Mouse (Mus musculus) kidney, adult 11 months (tissue): Measurements from ENCODE around the gene Rpp14.
"Not testable (repeated sequence)": the region's sequence is repeated elsewhere in the genome, so short reads cannot be mapped to it uniquely, and the experiment has no call there.

Experiments
- DNase-seq: peaks from one replicate; pipeline ENCODE4 v3.0.0; 2022

The Rpp14 gene

DNA sequence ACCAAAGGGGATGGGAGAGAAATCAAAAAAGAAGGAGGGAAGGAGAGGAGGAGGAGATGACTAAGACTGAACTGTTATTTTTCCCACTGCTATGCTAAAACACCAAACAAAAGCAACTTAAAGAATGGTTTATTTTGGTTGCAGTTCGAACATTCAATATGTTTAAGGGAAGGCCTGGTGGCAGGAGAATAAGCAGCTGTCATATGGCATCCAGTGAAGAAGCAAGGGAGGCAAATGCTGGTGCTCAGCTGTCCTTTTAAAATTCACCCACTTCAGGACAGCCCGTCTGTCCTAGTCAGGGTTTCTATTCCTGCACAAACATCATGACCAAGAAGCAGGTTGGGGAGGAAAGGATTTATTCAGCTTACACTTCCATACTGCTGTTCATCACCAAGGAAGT lies 37.2 kb downstream of the Rpp14 start:
- DNase-seq = no peak

DNA sequence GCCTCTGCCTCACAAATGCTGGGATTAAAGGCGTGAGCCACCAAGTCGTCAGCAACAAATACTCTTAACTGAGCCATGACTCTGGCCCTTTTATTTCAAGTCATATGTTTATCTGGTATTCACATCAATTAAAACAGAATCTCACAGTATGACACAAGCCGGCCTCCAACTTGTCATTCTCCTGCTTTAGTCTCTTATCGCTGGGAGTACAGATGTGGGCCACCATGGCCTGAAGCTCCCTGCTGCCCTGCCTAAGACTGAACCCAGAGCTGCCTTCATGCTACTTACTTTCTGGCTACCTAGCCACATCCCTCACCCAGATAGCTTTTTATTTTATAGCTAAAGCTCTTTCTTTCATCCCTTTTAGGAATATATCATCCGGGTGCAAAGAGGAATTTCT lies 39.3 kb downstream of the Rpp14 start:
- DNase-seq = no peak

DNA sequence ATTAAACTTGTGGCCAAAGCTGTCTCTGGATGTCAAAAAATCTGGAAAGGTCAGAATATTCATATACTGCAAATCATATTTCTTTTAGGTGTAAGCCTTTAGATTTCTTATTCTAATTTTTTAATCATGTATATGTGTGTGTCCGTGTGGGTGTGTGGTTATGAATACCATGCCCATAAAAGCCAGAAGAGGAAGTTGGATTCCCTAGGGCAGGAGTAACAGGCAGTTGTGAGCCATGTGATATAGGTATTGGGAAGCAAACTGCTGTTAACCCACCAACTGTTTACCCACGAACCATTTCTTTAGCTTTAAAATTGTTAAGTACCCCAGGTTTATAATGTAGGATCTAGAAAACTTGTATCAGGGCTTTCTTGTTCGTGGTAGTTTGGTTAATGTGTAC lies 39.7 kb downstream of the Rpp14 start:
- DNase-seq = no peak

DNA sequence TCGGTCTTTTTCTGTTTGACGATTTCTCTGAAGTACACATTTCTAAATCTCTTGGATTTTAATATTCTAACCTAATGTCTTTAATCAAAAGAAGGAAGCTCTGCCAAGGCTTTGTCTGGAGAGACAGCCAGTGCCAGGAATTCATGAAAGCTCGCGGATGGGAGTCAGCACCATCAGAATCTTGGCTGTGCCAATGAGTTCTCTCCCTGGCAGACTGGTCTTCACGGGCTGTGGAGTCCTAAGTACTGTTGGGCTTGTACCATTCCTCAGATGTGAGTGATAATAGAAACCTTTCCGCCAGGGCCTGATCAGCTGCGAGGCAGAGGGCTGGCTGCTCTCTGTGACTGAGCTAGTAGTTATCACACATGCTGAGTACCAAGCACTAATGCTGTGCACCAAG lies 43.0 kb downstream of the Rpp14 start:
- DNase-seq = no peak

DNA sequence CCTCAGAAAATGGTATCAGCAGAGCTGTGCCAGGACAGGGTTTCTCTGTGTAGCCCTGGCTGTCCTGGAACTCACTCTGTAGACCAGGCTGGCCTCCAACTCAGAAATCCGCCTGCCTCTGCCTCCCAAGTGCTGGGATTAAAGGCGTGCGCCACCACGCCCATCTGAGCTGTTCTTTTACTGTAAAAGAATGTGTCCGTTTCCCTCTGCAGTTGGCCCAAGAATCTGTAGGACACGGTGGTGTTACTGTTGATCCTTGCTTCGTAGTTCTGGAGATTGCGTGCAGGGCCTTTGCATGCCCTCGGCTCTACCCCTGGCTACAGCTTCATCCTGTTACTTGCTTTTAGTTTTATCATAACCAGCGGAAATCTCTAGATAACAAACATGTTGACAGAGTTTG lies 43.4 kb downstream of the Rpp14 start:
- DNase-seq = not testable (repeated sequence)

DNA sequence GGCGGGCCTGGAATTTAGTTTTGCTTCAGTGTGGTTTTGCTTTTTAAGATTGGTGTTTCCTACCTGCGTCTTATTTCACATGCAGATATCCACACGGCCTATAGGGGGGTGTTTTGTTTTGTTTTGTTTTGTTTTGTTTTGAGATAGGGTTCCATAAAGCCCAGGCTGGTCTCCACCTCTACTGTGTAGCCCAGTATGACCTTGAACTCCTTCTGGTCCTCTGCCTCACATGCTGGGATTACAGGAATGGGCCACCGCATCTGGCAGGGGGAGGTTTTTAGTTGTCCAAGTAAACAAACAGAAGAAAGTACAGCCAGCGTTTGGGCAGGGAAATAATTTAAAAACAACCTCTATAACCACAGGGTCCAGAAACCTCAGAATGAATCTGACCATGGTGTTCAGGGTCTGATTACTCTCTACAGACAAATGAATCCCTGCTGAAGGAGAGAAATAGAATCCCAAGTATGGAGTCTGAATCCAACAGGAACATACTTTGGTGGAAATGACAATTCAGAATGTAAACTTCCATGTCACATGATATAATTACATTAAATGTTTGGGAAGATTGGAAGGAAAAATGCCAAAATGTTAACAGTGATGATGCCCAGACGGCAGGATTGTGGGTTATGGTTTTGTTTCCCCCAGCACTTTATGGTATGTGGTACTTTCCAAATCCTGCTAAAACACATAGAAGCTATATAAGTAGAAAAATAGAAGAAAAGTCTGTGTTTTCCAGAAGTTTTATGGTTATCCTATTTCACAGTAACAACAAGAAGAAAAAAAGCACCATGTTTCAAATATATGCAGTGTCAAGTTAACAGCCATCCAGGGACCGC lies 44.1 kb downstream of the Rpp14 start:
- DNase-seq = no peak

DNA sequence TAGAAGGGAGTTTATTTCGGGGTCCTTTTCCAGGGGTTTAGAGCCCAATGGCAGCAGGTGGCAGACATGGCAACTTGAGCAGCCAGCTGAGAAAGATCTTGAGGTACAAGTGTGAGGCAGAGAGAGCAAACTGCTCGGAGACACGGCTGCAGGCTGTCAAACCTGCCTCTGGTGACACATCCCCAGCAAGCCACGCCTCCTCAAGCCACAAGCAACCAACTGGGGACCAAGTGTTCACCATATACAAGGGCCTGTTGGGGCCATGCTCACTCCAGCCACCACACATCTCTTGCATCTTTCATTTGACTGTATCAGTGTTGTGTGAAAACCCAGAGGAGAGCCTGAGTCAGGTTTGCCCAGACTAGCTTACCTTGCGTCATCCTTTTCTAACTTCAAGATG lies 47.8 kb downstream of the Rpp14 start:
- DNase-seq = no peak

DNA sequence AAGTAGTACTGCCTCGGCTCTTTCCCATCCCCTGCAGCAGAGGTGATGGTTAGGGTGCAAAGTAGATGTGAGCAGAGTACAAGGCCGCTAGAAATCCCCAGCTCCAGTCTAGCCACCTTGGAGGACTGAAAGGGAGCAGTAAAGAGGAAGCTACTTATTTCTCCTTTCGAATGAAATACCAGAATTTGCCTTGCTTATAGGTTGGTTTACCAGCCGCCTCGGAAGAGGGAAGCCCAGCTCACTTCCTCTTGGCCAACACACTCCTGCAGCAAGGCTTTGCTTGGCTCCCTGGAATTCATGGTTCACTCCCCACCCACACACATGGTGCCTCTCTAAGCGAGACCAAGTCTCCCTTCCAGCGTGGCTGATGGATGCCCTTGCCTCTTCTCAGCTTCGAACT lies 52.6 kb downstream of the Rpp14 start:
- no peak for DNase-seq

DNA sequence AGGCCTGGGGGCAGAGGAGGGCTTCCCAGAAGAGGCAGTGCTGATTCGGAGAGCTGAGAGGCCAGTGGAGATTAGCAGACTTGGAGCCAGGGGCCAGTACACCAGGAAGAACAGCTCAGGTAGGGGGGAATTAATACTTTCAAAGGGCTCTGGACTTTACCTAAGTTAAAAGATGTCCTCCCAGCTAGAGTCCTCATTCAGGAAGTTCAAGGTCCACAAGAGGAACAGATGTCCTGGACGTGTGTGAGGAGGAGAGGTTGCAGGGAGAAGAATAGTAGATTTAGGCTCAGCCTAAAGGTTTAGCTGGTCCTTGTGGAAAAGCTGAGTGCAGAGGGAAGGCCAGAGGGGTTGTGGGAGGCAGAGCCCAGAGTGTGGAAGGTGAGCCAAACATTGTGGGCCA lies 54.1 kb downstream of the Rpp14 start:
- DNase-seq = no peak

DNA sequence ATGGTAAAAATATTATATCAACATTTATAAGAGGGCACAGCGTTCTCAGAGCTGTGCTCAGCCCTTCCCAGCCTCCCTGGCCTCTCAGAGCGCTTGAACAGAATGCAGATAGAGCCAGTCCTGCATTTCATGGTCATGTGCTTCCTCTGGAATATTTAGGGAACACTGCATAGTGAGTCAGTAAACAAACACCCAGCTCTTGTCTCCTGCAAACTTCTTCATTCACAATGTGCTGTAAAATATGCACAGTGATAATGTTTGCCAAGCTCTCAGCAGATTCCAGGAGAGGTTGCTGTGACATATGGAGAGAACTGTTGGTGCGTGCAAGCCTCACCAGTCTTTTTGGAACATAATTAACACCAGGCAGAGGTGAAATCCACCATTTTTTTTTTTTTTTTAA lies 55.0 kb downstream of the Rpp14 start:
- no peak for DNase-seq

DNA sequence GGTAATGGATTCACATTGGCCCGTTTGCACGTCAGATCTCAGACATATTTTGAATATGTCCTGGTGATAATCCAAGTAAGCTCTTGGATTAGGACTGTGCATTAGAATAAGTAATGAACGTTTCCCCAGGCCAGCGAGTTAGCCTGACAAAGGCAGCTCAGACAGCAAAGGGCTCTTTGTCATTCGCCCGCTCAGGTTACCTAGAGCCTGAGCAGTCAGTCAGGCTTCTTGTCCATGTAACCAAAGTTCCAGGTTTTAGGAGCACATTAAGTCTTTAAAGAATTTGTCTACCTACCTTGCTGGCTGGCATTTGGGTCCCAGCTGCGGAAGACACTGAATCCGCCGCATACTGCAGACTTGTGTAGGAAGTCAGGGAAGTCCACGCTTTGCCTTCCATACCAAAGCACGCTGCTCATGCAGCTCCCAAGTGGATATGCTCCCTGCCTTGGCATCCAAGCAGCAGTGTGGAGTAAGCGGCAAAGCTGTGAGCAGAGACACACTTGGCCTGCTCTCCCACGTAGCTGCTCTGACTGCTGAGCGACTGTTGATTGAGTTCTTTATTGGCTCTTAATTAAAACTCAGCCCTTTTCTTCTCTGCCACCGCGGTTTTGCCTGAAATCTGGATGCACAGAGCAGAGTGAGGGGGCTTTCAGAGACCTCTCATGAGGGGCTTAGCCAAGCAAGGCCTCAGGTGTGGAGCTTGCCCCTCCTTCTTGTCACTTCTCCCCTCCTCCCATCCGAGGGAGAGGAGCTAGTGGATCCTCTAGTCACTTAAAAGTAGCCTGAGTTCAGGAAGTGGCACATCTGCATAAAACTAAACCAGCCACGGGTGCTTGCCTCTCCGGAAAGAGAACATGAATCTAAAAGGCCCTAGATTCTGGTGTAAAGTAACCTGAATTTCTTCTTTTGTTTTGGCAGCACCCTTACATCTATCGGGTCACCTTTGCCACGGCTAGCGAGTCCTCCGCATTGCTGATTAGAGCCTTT lies 59.9 kb downstream of the Rpp14 start:
- DNase-seq = no peak

DNA sequence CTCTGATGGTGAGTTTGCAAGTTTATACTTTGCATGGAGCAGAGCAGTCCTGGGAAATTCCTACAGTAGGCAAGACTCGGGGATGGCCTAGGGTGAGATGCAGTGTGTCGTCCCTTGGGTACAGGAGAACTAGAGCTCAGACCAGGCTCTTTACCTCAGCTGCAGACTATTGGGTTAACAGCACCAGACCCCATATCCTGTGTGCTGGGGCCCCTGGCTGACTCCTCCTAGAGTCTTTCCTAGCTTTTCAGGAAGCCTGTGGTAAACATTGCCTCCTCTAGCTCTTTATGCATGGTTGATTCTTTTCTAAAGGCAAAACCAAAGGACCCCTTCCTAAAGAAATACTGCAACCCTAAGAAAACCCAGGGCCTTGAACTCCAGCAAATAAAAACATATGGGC lies 61.0 kb downstream of the Rpp14 start:
- no peak for DNase-seq
